Mouse (Mus musculus) heart, postnatal 0 days (tissue): Measurements from ENCODE around the gene Taf10.

Experiments
- CTCF ChIP-seq: IDR thresholded peaks from 2 replicates; pipeline ENCODE4 v1.5.1; 2016; ENCODE audit warnings: antibody characterized with exemption, control low read depth, low read depth
- EP300 ChIP-seq: IDR thresholded peaks from 2 replicates; pipeline ENCODE4 v1.6.1; 2016; ENCODE audit warnings: antibody characterized with exemption, low read depth

- TF ChIP-seq EP300 (no peak), CTCF (no peak)
Measured at GRCm38 (mm10) chr7:105737648-105738047, 6.5 kb downstream of the Taf10 start.
